Mouse (Mus musculus) testis, adult 2 months (tissue): ENCODE results near the gene Gm26620.

Source experiments
- CTCF ChIP-seq: fragments of 200-500 bp; IDR thresholded peaks from 2 replicates; pipeline ENCODE4 v1.5.1; 2012; ENCODE audit warnings: low read depth, mild to moderate bottlenecking, inconsistent platforms, low read length, moderate library complexity; ENCODE audit not compliant: control insufficient read depth, insufficient read depth, insufficient replicate concordance
- POLR2A ChIP-seq: fragments of 200-500 bp; IDR thresholded peaks from 2 replicates; pipeline ENCODE4 v1.6.1; 2012; ENCODE audit warnings: low read depth, mild to moderate bottlenecking, inconsistent platforms, low read length, moderate library complexity; ENCODE audit not compliant: control insufficient read depth

DNA sequence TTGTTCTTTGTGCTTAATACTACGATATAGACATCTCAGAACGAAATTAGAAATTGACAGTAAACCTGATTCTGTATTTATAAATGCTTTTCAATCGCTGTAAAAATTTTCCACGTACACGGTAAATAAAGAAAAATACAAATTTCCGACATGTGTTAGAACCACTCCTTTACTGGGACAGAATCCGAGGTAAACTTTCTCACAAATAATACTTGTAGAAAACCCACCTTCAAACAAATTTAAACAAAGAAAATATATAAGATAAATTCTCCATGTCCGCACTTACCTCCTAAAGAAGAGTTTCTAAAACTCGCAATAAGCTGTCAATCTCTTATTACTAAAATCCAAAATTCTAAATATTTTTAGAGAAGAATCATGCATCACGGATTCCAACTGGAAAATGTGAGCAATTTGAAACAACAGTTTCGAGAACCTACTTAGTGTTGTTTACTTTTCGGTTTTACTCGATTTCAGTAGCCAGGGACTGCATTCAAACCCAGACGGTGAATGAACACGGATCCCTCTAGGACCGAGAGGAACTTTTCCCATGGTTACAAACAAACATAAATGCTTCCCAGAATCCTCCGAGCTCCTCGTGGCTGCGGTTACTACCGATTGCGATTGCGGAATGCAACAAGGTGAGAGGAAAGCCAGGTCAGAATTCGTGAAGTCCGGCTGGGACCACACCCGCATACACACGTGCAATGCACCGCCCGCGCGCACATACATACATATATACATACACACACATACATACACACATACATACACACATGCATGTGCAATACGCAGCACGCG is 16.6 kb upstream of the Gm26620 start:
- TF ChIP-seq POLR2A (no peak), CTCF (no peak)
